Mouse (Mus musculus): ENCODE results near the gene Ppp1r14c. TPM values are rescaled to one million over a fixed set of nuclear protein-coding genes. Genes with fewer than 3 reads are reported as not detected.

Ppp1r14c gene
- polyA plus RNA-seq, 1 experiment from 2014 or later: 46.0 TPM

DNA sequence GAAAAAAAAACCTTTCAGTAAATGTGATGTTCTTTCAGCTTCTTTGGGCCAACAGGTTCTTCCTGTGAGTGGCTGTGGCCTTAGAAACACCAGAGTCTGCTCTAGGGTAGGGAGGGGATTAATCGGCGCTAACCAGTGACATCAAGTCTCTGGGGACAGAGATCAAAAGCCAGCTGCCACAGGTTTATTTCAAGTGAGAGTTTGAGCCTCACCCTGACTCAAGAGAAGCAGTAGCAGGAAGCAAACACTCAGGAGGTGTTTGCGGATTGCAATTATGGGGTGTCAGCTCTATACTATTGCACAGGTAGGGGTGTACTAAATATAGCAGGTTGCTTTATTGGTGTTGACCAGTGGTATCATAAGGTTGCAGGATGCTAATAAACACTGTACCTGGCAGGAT is 144.6 kb downstream of the Ppp1r14c start:
- no peaks in the 10 kb centered on the region for H3K9me3 ChIP-seq (replicated peaks; ENCODE audit: control insufficient read depth, low read length)
- no peak overlapping the region for H3K4me2 ChIP-seq (ENCODE audit: low read length)
- H3K4me3 ChIP-seq (ENCODE audit: low read depth, low read length): no peak overlapping the region
- H3K4me1 ChIP-seq (ENCODE audit: control insufficient read depth, insufficient read depth, low read length): peaks cover 12% of the 10 kb centered on the region
- ATAC-seq (no peak), DNase-seq (ENCODE audit: low spot score) (no peak)
- no peak overlapping the region for H3K9ac ChIP-seq (ENCODE audit: low read length)
- H3K36me3 ChIP-seq (ENCODE audit: control insufficient read depth, insufficient read depth, low read length): no peaks in the 10 kb centered on the region
- H3K27me3 ChIP-seq (replicated peaks; ENCODE audit: control insufficient read depth, insufficient read depth, low read length): no peaks in the 10 kb centered on the region
- no peak overlapping the region for H3K27ac ChIP-seq (ENCODE audit: low read depth, low read length)
- WGBS: 80% methylated on average over 3 of the region's 3 CpGs

DNA sequence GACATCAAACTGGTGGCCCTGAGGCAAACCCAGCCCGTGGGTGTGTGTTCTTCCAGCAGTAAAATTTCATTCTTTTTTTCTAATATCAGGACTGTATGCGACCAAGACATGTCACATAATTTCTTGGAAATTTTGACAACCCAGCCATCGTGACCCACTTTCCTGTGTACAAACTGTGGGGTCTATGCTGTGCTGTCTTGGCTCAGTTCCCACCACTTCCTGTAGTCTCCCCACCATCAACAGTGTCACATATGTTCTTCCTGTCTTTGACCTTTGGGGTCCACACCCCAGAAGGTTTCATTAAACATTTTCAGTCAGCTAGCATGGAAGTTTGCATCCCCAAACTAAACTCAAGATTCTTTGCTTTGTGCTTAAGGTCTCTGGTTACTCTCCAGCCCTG is 145.5 kb downstream of the Ppp1r14c start:
- DNase-seq (ENCODE audit: low spot score) (no peak), ATAC-seq (no peak)
- no peak overlapping the region for H3K9ac ChIP-seq (ENCODE audit: low read length)
- H3K27me3 ChIP-seq (replicated peaks; ENCODE audit: control insufficient read depth, insufficient read depth, low read length): no peaks in the 10 kb centered on the region
- WGBS: 82% methylated on average over 3 of the region's 3 CpGs
- no peak overlapping the region for H3K4me2 ChIP-seq (ENCODE audit: low read length)
- H3K36me3 ChIP-seq (ENCODE audit: control insufficient read depth, insufficient read depth, low read length): no peaks in the 10 kb centered on the region
- H3K9me3 ChIP-seq (replicated peaks; ENCODE audit: control insufficient read depth, low read length): no peaks in the 10 kb centered on the region
- peaks cover 12% of the 10 kb centered on the region for H3K4me1 ChIP-seq (ENCODE audit: control insufficient read depth, insufficient read depth, low read length)
- H3K27ac ChIP-seq (ENCODE audit: low read depth, low read length): no peak overlapping the region
- H3K4me3 ChIP-seq (ENCODE audit: low read depth, low read length): no peak overlapping the region

DNA sequence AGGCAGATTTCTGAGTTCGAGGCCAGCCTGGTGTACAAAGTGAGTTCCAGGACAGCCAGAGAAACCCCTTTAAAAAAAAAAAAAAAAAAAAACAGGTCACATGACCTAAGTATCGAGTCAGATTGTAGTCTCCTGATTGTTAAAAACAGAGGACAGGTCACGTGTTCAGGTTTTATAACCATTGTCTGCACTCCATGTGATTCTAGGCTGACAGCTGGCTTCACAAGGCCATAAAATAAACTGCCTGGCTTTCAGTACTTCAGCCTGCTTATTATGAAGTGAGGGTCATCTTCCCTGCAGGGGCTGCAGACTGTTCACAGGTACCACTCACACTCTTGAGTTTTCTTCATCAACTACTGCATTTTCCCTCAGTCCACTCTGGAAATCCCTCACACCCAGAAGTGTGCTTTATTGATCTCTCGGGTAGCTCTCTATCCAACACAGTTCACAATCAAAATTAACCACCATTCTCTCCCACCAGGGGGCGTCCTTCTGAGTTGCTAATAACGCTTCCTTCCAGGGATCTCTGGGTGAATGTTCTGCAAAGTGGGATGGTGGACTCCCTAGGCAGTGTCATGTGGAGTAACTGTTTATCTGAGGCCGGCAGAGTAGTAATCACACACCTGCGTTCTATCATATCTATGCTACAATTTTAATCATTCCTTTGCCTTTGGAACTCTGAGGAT is 146.9 kb downstream of the Ppp1r14c start:
- Histone ChIP-seq H3K9ac (ENCODE audit: low read length) (no peak overlapping the region), H3K4me3 (ENCODE audit: low read depth, low read length) (no peak overlapping the region), H3K36me3 (ENCODE audit: control insufficient read depth, insufficient read depth, low read length) (no peaks in the 10 kb centered on the region), H3K4me2 (ENCODE audit: low read length) (no peak overlapping the region), H3K27me3 (replicated peaks; ENCODE audit: control insufficient read depth, insufficient read depth, low read length) (no peaks in the 10 kb centered on the region), H3K9me3 (replicated peaks; ENCODE audit: control insufficient read depth, low read length) (no peaks in the 10 kb centered on the region), H3K4me1 (ENCODE audit: control insufficient read depth, insufficient read depth, low read length) (peaks cover 10% of the 10 kb centered on the region), H3K27ac (ENCODE audit: low read depth, low read length) (no peak overlapping the region)
- ATAC-seq (no peak), DNase-seq (ENCODE audit: low spot score) (no peak)
- 71% methylated on average over 8 of the region's 8 CpGs for WGBS

GRCm38 (mm10) chr10:3513947-3514346 is 148.1 kb downstream of the Ppp1r14c start:
- H3K36me3 ChIP-seq (ENCODE audit: control insufficient read depth, insufficient read depth, low read length): no peaks in the 10 kb centered on the region
- ATAC-seq: no peak
- WGBS: 77% methylated on average over 6 of the region's 6 CpGs
- DNase-seq (ENCODE audit: low spot score): no peak
- H3K9ac ChIP-seq (ENCODE audit: low read length): no peak overlapping the region
- no peaks in the 10 kb centered on the region for H3K9me3 ChIP-seq (replicated peaks; ENCODE audit: control insufficient read depth, low read length)
- no peak overlapping the region for H3K4me3 ChIP-seq (ENCODE audit: low read depth, low read length)
- no peaks in the 10 kb centered on the region for H3K27me3 ChIP-seq (replicated peaks; ENCODE audit: control insufficient read depth, insufficient read depth, low read length)
- peaks cover 4% of the 10 kb centered on the region; the same call in 1 of the 2 replicates for H3K4me1 ChIP-seq (ENCODE audit: control insufficient read depth, insufficient read depth, low read length)
- H3K4me2 ChIP-seq (ENCODE audit: low read length): no peak overlapping the region
- no peak overlapping the region for H3K27ac ChIP-seq (ENCODE audit: low read depth, low read length)

Small RNAs within 50 kb of the gene (microRNA-seq; reads per million reads assigned to microRNA genes)
- gene Gm24482: not detected

Other genes starting within 250 kb of the Ppp1r14c start
- gene H60c, start 98.3 kb upstream of the Ppp1r14c start, polyA plus RNA-seq (2014; fragmentation: Nextera tagmentation; extraction: Ambion mirVana): not detected in 2 replicates
- 0.53 and 0.91 TPM in 2 replicates for gene Iyd, start 174.2 kb downstream of the Ppp1r14c start, polyA plus RNA-seq (2014; fragmentation: Nextera tagmentation; extraction: Ambion mirVana)